Mouse (Mus musculus): Measurements from ENCODE around the gene Mrpl17. TPM values are rescaled to one million over a fixed set of nuclear protein-coding genes. Genes with fewer than 3 reads are reported as not detected.
"Not testable (repeated sequence)": the region's sequence is repeated elsewhere in the genome, so short reads cannot be mapped to it uniquely, and the experiment has no call there.

Gene Mrpl17
- 164 and 208 TPM in 2 replicates for polyA plus RNA-seq (2014; fragmentation: Nextera tagmentation; extraction: Ambion mirVana)

- Histone ChIP-seq H3K4me2 (replicated peaks) (peak within 1 kb of the TSS; percentile 71), H3K27ac (peak within 1 kb of the TSS; percentile 87), H3K9ac (peak within 1 kb of the TSS; percentile 86), H3K9me3 (ENCODE audit: control insufficient read depth, low read length) (no peaks in the 10 kb centered on the region), H3K27me3 (ENCODE audit: control insufficient read depth, insufficient read depth, low read length) (no peaks in the 10 kb centered on the region), H3K4me3 (replicated peaks; ENCODE audit: low read length) (peak within 1 kb of the TSS; percentile 69), H3K4me1 (replicated peaks; ENCODE audit: control insufficient read depth, insufficient read depth, low read length) (peaks cover 10% of the 10 kb centered on the region), H3K36me3 (replicated peaks; ENCODE audit: control insufficient read depth, insufficient read depth) (peaks cover 22% of the 10 kb centered on the region)
- ATAC-seq (ENCODE audit: low FRiP score), result peak; percentile 98
- peak; percentile 100 for DNase-seq (ENCODE audit: low spot score)
- WGBS, result under 1% methylated on average over 51 of the region's 52 CpGs
These were observed at the start of gene Mrpl17 for GRCm38 (mm10) chr7:105810877-105811489. TSS of gene Mrpl17 (minus strand) at chr7:105811099.

- DNase-seq (ENCODE audit: low spot score); H3K27me3 ChIP-seq (ENCODE audit: control insufficient read depth, insufficient read depth, low read length); H3K27ac ChIP-seq; H3K36me3 ChIP-seq (replicated peaks; ENCODE audit: control insufficient read depth, insufficient read depth); H3K4me1 ChIP-seq (replicated peaks; ENCODE audit: control insufficient read depth, insufficient read depth, low read length); H3K9ac ChIP-seq; H3K4me2 ChIP-seq (replicated peaks); H3K9me3 ChIP-seq (ENCODE audit: control insufficient read depth, low read length); H3K4me3 ChIP-seq (replicated peaks; ENCODE audit: low read length); ATAC-seq (ENCODE audit: low FRiP score): not testable (repeated sequence)
- WGBS, result no CpG with 5 or more reads among the region's 2 CpGs
These were observed 45.0 kb upstream of the Mrpl17 start for GRCm38 (mm10) chr7:105855718-105856560.

- DNase-seq (ENCODE audit: low spot score), result no peak
- WGBS, result 81% methylated on average over 7 of the region's 7 CpGs
These were observed 13.4 kb upstream of the Mrpl17 start for GRCm38 (mm10) chr7:105824281-105824680.

GRCm38 (mm10) chr7:105818483-105818882 lies 7.6 kb upstream of the Mrpl17 start:
- H3K4me1 ChIP-seq (replicated peaks; ENCODE audit: control insufficient read depth, insufficient read depth, low read length), result no peaks in the 10 kb centered on the region
- no peaks in the 10 kb centered on the region for H3K9me3 ChIP-seq (ENCODE audit: control insufficient read depth, low read length)
- no peak overlapping the region for H3K9ac ChIP-seq
- ATAC-seq (ENCODE audit: low FRiP score) (peak; percentile 43; the same call in 1 of the 2 replicates), DNase-seq (ENCODE audit: low spot score) (peak; percentile 80)
- H3K4me3 ChIP-seq (replicated peaks; ENCODE audit: low read length), result no peak overlapping the region
- H3K27ac ChIP-seq, result no peak overlapping the region
- H3K36me3 ChIP-seq (replicated peaks; ENCODE audit: control insufficient read depth, insufficient read depth), result no peaks in the 10 kb centered on the region
- 0% methylated on average over 1 of the region's 1 CpGs for WGBS
- no peak overlapping the region for H3K4me2 ChIP-seq (replicated peaks)
- H3K27me3 ChIP-seq (ENCODE audit: control insufficient read depth, insufficient read depth, low read length), result no peaks in the 10 kb centered on the region

More at GRCm38 (mm10) chr7:105824281-105824680, 13.4 kb upstream of the Mrpl17 start:
- no peaks in the 10 kb centered on the region for H3K36me3 ChIP-seq (replicated peaks; ENCODE audit: control insufficient read depth, insufficient read depth)
- no peak for ATAC-seq (ENCODE audit: low FRiP score)
- no peaks in the 10 kb centered on the region for H3K4me1 ChIP-seq (replicated peaks; ENCODE audit: control insufficient read depth, insufficient read depth, low read length)
- H3K27ac ChIP-seq, result no peak overlapping the region
- no peak overlapping the region for H3K4me2 ChIP-seq (replicated peaks)
- H3K4me3 ChIP-seq (replicated peaks; ENCODE audit: low read length), result no peak overlapping the region
- no peaks in the 10 kb centered on the region for H3K9me3 ChIP-seq (ENCODE audit: control insufficient read depth, low read length)
- H3K27me3 ChIP-seq (ENCODE audit: control insufficient read depth, insufficient read depth, low read length), result no peaks in the 10 kb centered on the region
- no peak overlapping the region for H3K9ac ChIP-seq

- H3K36me3 ChIP-seq (replicated peaks; ENCODE audit: control insufficient read depth, insufficient read depth), result no peaks in the 10 kb centered on the region
- no peaks in the 10 kb centered on the region for H3K4me1 ChIP-seq (replicated peaks; ENCODE audit: control insufficient read depth, insufficient read depth, low read length)
- H3K27me3 ChIP-seq (ENCODE audit: control insufficient read depth, insufficient read depth, low read length), result no peaks in the 10 kb centered on the region
- H3K27ac ChIP-seq, result no peak overlapping the region
- H3K9ac ChIP-seq, result no peak overlapping the region
- DNase-seq (ENCODE audit: low spot score) (peak; percentile 52), ATAC-seq (ENCODE audit: low FRiP score) (no peak)
- no peak overlapping the region for H3K4me3 ChIP-seq (replicated peaks; ENCODE audit: low read length)
- no peaks in the 10 kb centered on the region for H3K9me3 ChIP-seq (ENCODE audit: control insufficient read depth, low read length)
- H3K4me2 ChIP-seq (replicated peaks), result no peak overlapping the region
These were observed 5.8 kb upstream of the Mrpl17 start for GRCm38 (mm10) chr7:105816736-105817135.

GRCm38 (mm10) chr7:105813326-105813725 lies 2.4 kb upstream of the Mrpl17 start:
- WGBS, result 84% methylated on average over 3 of the region's 3 CpGs
- ATAC-seq (ENCODE audit: low FRiP score) (no peak), DNase-seq (ENCODE audit: low spot score) (no peak)
- Histone ChIP-seq H3K4me1 (replicated peaks; ENCODE audit: control insufficient read depth, insufficient read depth, low read length) (peaks cover 10% of the 10 kb centered on the region), H3K4me2 (replicated peaks) (no peak overlapping the region), H3K27me3 (ENCODE audit: control insufficient read depth, insufficient read depth, low read length) (no peaks in the 10 kb centered on the region), H3K36me3 (replicated peaks; ENCODE audit: control insufficient read depth, insufficient read depth) (peaks cover 12% of the 10 kb centered on the region), H3K27ac (no peak overlapping the region), H3K9me3 (ENCODE audit: control insufficient read depth, low read length) (no peaks in the 10 kb centered on the region), H3K9ac (no peak overlapping the region), H3K4me3 (replicated peaks; ENCODE audit: low read length) (no peak overlapping the region)

GRCm38 (mm10) chr7:105812566-105812965 lies 1.7 kb upstream of the Mrpl17 start:
- Histone ChIP-seq H3K9me3 (ENCODE audit: control insufficient read depth, low read length) (no peaks in the 10 kb centered on the region), H3K27ac (no peak overlapping the region), H3K4me3 (replicated peaks; ENCODE audit: low read length) (no peak overlapping the region), H3K4me1 (replicated peaks; ENCODE audit: control insufficient read depth, insufficient read depth, low read length) (peaks cover 10% of the 10 kb centered on the region), H3K4me2 (replicated peaks) (no peak overlapping the region), H3K9ac (no peak overlapping the region), H3K36me3 (replicated peaks; ENCODE audit: control insufficient read depth, insufficient read depth) (peaks cover 17% of the 10 kb centered on the region), H3K27me3 (ENCODE audit: control insufficient read depth, insufficient read depth, low read length) (no peaks in the 10 kb centered on the region)
- no peak for ATAC-seq (ENCODE audit: low FRiP score)
- 90% methylated on average over 2 of the region's 3 CpGs for WGBS
- no peak for DNase-seq (ENCODE audit: low spot score)

- H3K36me3 ChIP-seq (replicated peaks; ENCODE audit: control insufficient read depth, insufficient read depth), result peaks cover 22% of the 10 kb centered on the region
- H3K9me3 ChIP-seq (ENCODE audit: control insufficient read depth, low read length), result no peaks in the 10 kb centered on the region
- 0 out of 2 replicates have a peak overlapping the region, but pooled peaks have one; percentile 22 for H3K27ac ChIP-seq
- peak overlapping the region; percentile 26 for H3K4me2 ChIP-seq (replicated peaks)
- DNase-seq (ENCODE audit: low spot score), result no peak
- no peak for ATAC-seq (ENCODE audit: low FRiP score)
- H3K4me1 ChIP-seq (replicated peaks; ENCODE audit: control insufficient read depth, insufficient read depth, low read length), result peaks cover 10% of the 10 kb centered on the region
- no peaks in the 10 kb centered on the region for H3K27me3 ChIP-seq (ENCODE audit: control insufficient read depth, insufficient read depth, low read length)
- no peak overlapping the region for H3K4me3 ChIP-seq (replicated peaks; ENCODE audit: low read length)
- no peak overlapping the region for H3K9ac ChIP-seq
These were observed 617 bp upstream of the Mrpl17 start for GRCm38 (mm10) chr7:105811516-105811915.

- peak overlapping the region; percentile 86 for H3K9ac ChIP-seq
- peak; percentile 65; the same call in 1 of the 2 replicates for ATAC-seq (ENCODE audit: low FRiP score)
- 6% methylated on average over 37 of the region's 37 CpGs for WGBS
- H3K9me3 ChIP-seq (ENCODE audit: control insufficient read depth, low read length), result no peaks in the 10 kb centered on the region
- peaks cover 22% of the 10 kb centered on the region for H3K36me3 ChIP-seq (replicated peaks; ENCODE audit: control insufficient read depth, insufficient read depth)
- peak overlapping the region; percentile 69 for H3K4me3 ChIP-seq (replicated peaks; ENCODE audit: low read length)
- peak overlapping the region; percentile 87 for H3K27ac ChIP-seq
- H3K4me1 ChIP-seq (replicated peaks; ENCODE audit: control insufficient read depth, insufficient read depth, low read length), result peaks cover 10% of the 10 kb centered on the region
- peak; percentile 44 for DNase-seq (ENCODE audit: low spot score)
- no peaks in the 10 kb centered on the region for H3K27me3 ChIP-seq (ENCODE audit: control insufficient read depth, insufficient read depth, low read length)
- peak overlapping the region; percentile 71 for H3K4me2 ChIP-seq (replicated peaks)
These were observed 521 bp downstream of the Mrpl17 start for GRCm38 (mm10) chr7:105810280-105810876.
